8 mouse cellular contexts compared by ENCODE assay signal in genomic region chr16:16897056-16897584, GRCm38 (mm10). TPM values are rescaled to one million over a fixed set of nuclear protein-coding genes. Genes with fewer than 3 reads are reported as not detected.
DNase-seq lines count a peak whose midpoint lies in the region; ATAC-seq and TF ChIP-seq lines count a peak whose summit lies in the region.

No protein-coding gene starts in this region.

- H3K4me1 ChIP-seq in lung, embryonic 14.5 days (ENCODE audit: insufficient read depth): no peaks in the 10 kb centered on the region
- H3K4me1 ChIP-seq in hindbrain, embryonic 15.5 days (replicated peaks): peaks cover 26% of the 10 kb centered on the region
- H3K4me1 ChIP-seq in midbrain, embryonic 16.5 days (ENCODE audit: control insufficient read depth, insufficient read depth, low read length): peaks cover 17% of the 10 kb centered on the region

- H3K9ac ChIP-seq in lung, embryonic 14.5 days: peak overlapping the region; percentile 65
- peak overlapping the region; percentile 85 for H3K9ac ChIP-seq in hindbrain, embryonic 15.5 days
- peak overlapping the region; percentile 82 for H3K9ac ChIP-seq in midbrain, embryonic 16.5 days (ENCODE audit: low read depth, low read length)

- H3K36me3 ChIP-seq in lung, embryonic 14.5 days (ENCODE audit: insufficient read depth): peaks cover 20% of the 10 kb centered on the region
- peaks cover 12% of the 10 kb centered on the region; the same call in 1 of the 2 replicates for H3K36me3 ChIP-seq in hindbrain, embryonic 15.5 days
- peaks cover 13% of the 10 kb centered on the region for H3K36me3 ChIP-seq in midbrain, embryonic 16.5 days (ENCODE audit: control insufficient read depth, insufficient read depth, low read length)

- no peak for TF ChIP-seq CTCF in lung, embryonic 14.5 days (IDR thresholded peaks at IDR 0.05; ENCODE audit: low read depth)

- 19% methylated on average over 10 of the region's 10 CpGs for WGBS in lung, embryonic 14.5 days
- WGBS in hindbrain, embryonic 15.5 days: 22% methylated on average over 10 of the region's 10 CpGs
- WGBS in midbrain, embryonic 16.5 days: 20% methylated on average over 10 of the region's 10 CpGs

- peak overlapping the region; percentile 65 for H3K4me3 ChIP-seq in lung, embryonic 14.5 days (ENCODE audit: low read depth, low read length)
- peak overlapping the region; percentile 61 for H3K4me3 ChIP-seq in hindbrain, embryonic 15.5 days
- peak overlapping the region; percentile 65 for H3K4me3 ChIP-seq in midbrain, embryonic 16.5 days (ENCODE audit: low read depth, low read length)

- no peaks in the 10 kb centered on the region for H3K9me3 ChIP-seq in lung, embryonic 14.5 days (ENCODE audit: low read depth, low read length)
- no peaks in the 10 kb centered on the region for H3K9me3 ChIP-seq in hindbrain, embryonic 15.5 days
- H3K9me3 ChIP-seq in midbrain, embryonic 16.5 days (replicated peaks; ENCODE audit: control insufficient read depth, low read length, poor library complexity, severe bottlenecking): no peaks in the 10 kb centered on the region

- H3K27me3 ChIP-seq in lung, embryonic 14.5 days (ENCODE audit: insufficient read depth, low read length): no peaks in the 10 kb centered on the region
- no peaks in the 10 kb centered on the region for H3K27me3 ChIP-seq in hindbrain, embryonic 15.5 days
- no peaks in the 10 kb centered on the region for H3K27me3 ChIP-seq in midbrain, embryonic 16.5 days (ENCODE audit: control insufficient read depth, insufficient read depth, low read depth, low read length)

- H3K27ac ChIP-seq in lung, embryonic 14.5 days (ENCODE audit: low read depth): peak overlapping the region; percentile 39
- H3K27ac ChIP-seq in hindbrain, embryonic 15.5 days (replicated peaks): peak overlapping the region; percentile 82
- peak overlapping the region; percentile 79 for H3K27ac ChIP-seq in midbrain, embryonic 16.5 days (ENCODE audit: low read length)

- peak; percentile 32 for DNase-seq in lung, embryonic 14.5 days
- DNase-seq in lung, adult 18-20 months: no peak
- DNase-seq in embryo, embryonic 11 days: peak; percentile 11
- no peak for DNase-seq in urinary bladder, postnatal 36 days (ENCODE audit: low spot score in 2 of 2)
- no peak for DNase-seq in right cerebral cortex, postnatal 4 days
- DNase-seq in cerebellum, adult 18-20 months: no peak

- H3K4me2 ChIP-seq in lung, embryonic 14.5 days: peak overlapping the region; percentile 74
- peak overlapping the region; percentile 75 for H3K4me2 ChIP-seq in hindbrain, embryonic 15.5 days
- peak overlapping the region; percentile 84 for H3K4me2 ChIP-seq in midbrain, embryonic 16.5 days (ENCODE audit: low read length)

- ATAC-seq in lung, embryonic 14.5 days (ENCODE audit: insufficient read depth): no peak
- no peak for ATAC-seq in hindbrain, embryonic 15.5 days (ENCODE audit: low FRiP score, low read depth)
- ATAC-seq in midbrain, embryonic 16.5 days: peak; percentile 16

RNA-seq across cellular contexts. Expression of gene Ppm1f, which starts 0.9 kb away (rescaled TPM):
- polyA plus RNA-seq in lung, embryonic 14.5 days (2014; fragmentation: Nextera tagmentation; extraction: Ambion mirVana): 27.6 and 29.4 TPM in 2 replicates
- polyA plus RNA-seq in hindbrain, embryonic 15.5 days (2015; fragmentation: Nextera tagmentation; extraction: Ambion mirVana): 26.7 and 27.6 TPM in 2 replicates
- 29.3 and 30.0 TPM in 2 replicates for polyA plus RNA-seq in midbrain, embryonic 16.5 days (2015; fragmentation: Nextera tagmentation; extraction: Ambion mirVana)

RNA-seq across cellular contexts. Expression of gene Vpreb1, which starts 26.5 kb away (rescaled TPM):
- 1.9 TPM in 2 replicates for polyA plus RNA-seq in lung, embryonic 14.5 days (2014; fragmentation: Nextera tagmentation; extraction: Ambion mirVana)
- 0.52 and 1.0 TPM in 2 replicates for polyA plus RNA-seq in hindbrain, embryonic 15.5 days (2015; fragmentation: Nextera tagmentation; extraction: Ambion mirVana)
- polyA plus RNA-seq in midbrain, embryonic 16.5 days (2015; fragmentation: Nextera tagmentation; extraction: Ambion mirVana): 0.70 and 0.95 TPM in 2 replicates

RNA-seq across cellular contexts. Expression of gene Top3b, which starts 26.6 kb away (rescaled TPM):
- 68.9 and 76.9 TPM in 2 replicates for polyA plus RNA-seq in lung, embryonic 14.5 days (2014; fragmentation: Nextera tagmentation; extraction: Ambion mirVana)
- 65.4 and 74.2 TPM in 2 replicates for polyA plus RNA-seq in hindbrain, embryonic 15.5 days (2015; fragmentation: Nextera tagmentation; extraction: Ambion mirVana)
- 72.5 and 73.1 TPM in 2 replicates for polyA plus RNA-seq in midbrain, embryonic 16.5 days (2015; fragmentation: Nextera tagmentation; extraction: Ambion mirVana)

RNA-seq across cellular contexts. Expression of gene Igll1, which starts 33.3 kb away (rescaled TPM):
- polyA plus RNA-seq in lung, embryonic 14.5 days (2014; fragmentation: Nextera tagmentation; extraction: Ambion mirVana): 0.30 TPM in 1 of 2 replicates, not detected in the other
- 0.18 TPM in 1 of 2 replicates, not detected in the other for polyA plus RNA-seq in hindbrain, embryonic 15.5 days (2015; fragmentation: Nextera tagmentation; extraction: Ambion mirVana)
- polyA plus RNA-seq in midbrain, embryonic 16.5 days (2015; fragmentation: Nextera tagmentation; extraction: Ambion mirVana): not detected in 2 replicates

Comparison
In these comparisons a context has a peak if more than half of its experiments do, and no peak if none do; other contexts are left out.
1. DNase-seq: peak in lung, embryonic 14.5 days (single experiment) and embryo, embryonic 11 days (single experiment); none in lung, adult 18-20 months (0 of 2), urinary bladder, postnatal 36 days (0 of 2), right cerebral cortex, postnatal 4 days (single experiment) and cerebellum, adult 18-20 months (0 of 2).
2. Peak in every context shown above with its lines, with median percentiles within 50 percentile points of each other: H3K27ac ChIP-seq, H3K4me2 ChIP-seq, H3K4me3 ChIP-seq and H3K9ac ChIP-seq.